7 mouse cellular contexts compared by ENCODE assay signal in genomic region chr1:22268581-22269359, GRCm38 (mm10).
DNase-seq lines count a peak whose midpoint lies in the region; ATAC-seq lines count a peak whose summit lies in the region.

No protein-coding gene starts in this region.

- H3K9ac ChIP-seq in intestine, embryonic 14.5 days (ENCODE audit: low read length), result no peak overlapping the region
- no peak overlapping the region for H3K9ac ChIP-seq in midbrain, embryonic 13.5 days (replicated peaks)

- no peaks in the 10 kb centered on the region for H3K36me3 ChIP-seq in intestine, embryonic 14.5 days (ENCODE audit: control insufficient read depth, insufficient read depth, low read length)
- no peaks in the 10 kb centered on the region for H3K36me3 ChIP-seq in midbrain, embryonic 13.5 days

- peak; percentile 95 for ATAC-seq in common myeloid progenitor, adult 5-6 weeks (replicated peaks; ENCODE audit: low read depth, poor library complexity, severe bottlenecking)
- no peak; the same call in 1 of the 2 replicates for ATAC-seq in intestine, embryonic 14.5 days (replicated peaks; ENCODE audit: low FRiP score, low TSS enrichment, low read depth)
- peak; percentile 80 for ATAC-seq in midbrain, embryonic 13.5 days

- no peaks in the 10 kb centered on the region for H3K9me3 ChIP-seq in intestine, embryonic 14.5 days (ENCODE audit: control insufficient read depth, low read length)
- no peaks in the 10 kb centered on the region for H3K9me3 ChIP-seq in midbrain, embryonic 13.5 days

- H3K4me3 ChIP-seq in intestine, embryonic 14.5 days (ENCODE audit: low read depth, low read length), result no peak overlapping the region
- H3K4me3 ChIP-seq in midbrain, embryonic 13.5 days (replicated peaks), result no peak overlapping the region

- peak; percentile 76 for DNase-seq in adipocyte (ENCODE audit: low spot score)
- DNase-seq in gastrocnemius, postnatal 10 days, result peak; percentile 75
- DNase-seq in intestine, embryonic 14.5 days (ENCODE audit: low spot score), result peak; percentile 92
- peak; percentile 75 to 77 for DNase-seq in left cerebral cortex, postnatal 10 days (ENCODE audit: extremely low spot score in 1 of 2, low spot score in 2 of 2)
- DNase-seq in spleen, postnatal 10 days (ENCODE audit: low spot score in 2 of 2), result peak; percentile 15 to 65

- no peaks in the 10 kb centered on the region for H3K4me1 ChIP-seq in intestine, embryonic 14.5 days (replicated peaks; ENCODE audit: control insufficient read depth, insufficient read depth, low read length)
- H3K4me1 ChIP-seq in midbrain, embryonic 13.5 days (replicated peaks), result peaks cover 12% of the 10 kb centered on the region

- intact Hi-C loops in left cerebral cortex, postnatal 10 days (cut with DNase I), result loop anchor here (2.0 to 10.0 kb wide), 6 partner anchors 134 to 1324 kb away; partner anchors contain the start of genes Kcnq5 and Tmem14a

- 24% methylated on average over 15 of the region's 15 CpGs for WGBS in intestine, embryonic 14.5 days
- 44% methylated on average over 15 of the region's 15 CpGs for WGBS in midbrain, embryonic 13.5 days

- H3K27ac ChIP-seq in intestine, embryonic 14.5 days (ENCODE audit: low read depth), result no peak overlapping the region
- no peak overlapping the region for H3K27ac ChIP-seq in midbrain, embryonic 13.5 days

- peak overlapping the region; percentile 42 for H3K4me2 ChIP-seq in intestine, embryonic 14.5 days (ENCODE audit: low read length)
- no peak overlapping the region for H3K4me2 ChIP-seq in midbrain, embryonic 13.5 days (replicated peaks)

- H3K27me3 ChIP-seq in intestine, embryonic 14.5 days (replicated peaks; ENCODE audit: control insufficient read depth, insufficient read depth, low read length), result no peaks in the 10 kb centered on the region
- H3K27me3 ChIP-seq in midbrain, embryonic 13.5 days, result no peaks in the 10 kb centered on the region

Comparison
In these comparisons a context has a peak if more than half of its experiments do, and no peak if none do; other contexts are left out.
1. DNase-seq: peak in every context shown above with its lines; median percentile 92 in intestine, embryonic 14.5 days; 76 in adipocyte; 76 in left cerebral cortex, postnatal 10 days; 75 in gastrocnemius, postnatal 10 days; 40 in spleen, postnatal 10 days.